Mouse (Mus musculus): ENCODE measurements around the gene Bin2. TPM values are rescaled to one million over a fixed set of nuclear protein-coding genes. Genes with fewer than 3 reads are reported as not detected.
A peak's percentile ranks its signal among the peaks of the same experiment; 100 is the strongest.

The Bin2 gene
- total and polyA plus RNA-seq, 3 experiments, result 51.4 to 89.9 (median 64.8) TPM

DNA sequence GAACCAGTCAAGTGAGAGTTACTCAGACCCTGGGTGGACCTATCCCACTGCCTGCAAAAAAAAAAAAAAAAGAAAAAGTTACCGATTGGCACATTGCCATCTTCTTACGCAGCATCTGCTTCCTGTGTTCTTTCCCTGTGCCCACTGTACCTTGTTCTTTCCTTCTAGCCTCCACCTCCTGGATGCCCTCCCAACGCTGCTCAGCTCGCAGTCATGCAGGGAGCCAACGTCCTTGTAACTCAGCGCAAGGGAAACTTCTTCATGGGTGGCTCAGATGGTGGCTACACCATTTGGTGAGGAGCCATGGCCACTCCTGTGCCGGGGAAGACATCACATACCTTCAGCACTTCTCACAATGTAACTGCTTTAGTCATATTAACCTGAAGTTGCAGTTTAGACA is 50.2 kb downstream of the Bin2 start:
- Histone ChIP-seq H3K9me3 (replicated peaks; ENCODE audit: low read length) (no peaks in the 10 kb centered on the region), H3K4me2 (ENCODE audit: insufficient read depth, low read depth, poor library complexity, severe bottlenecking) (no peak overlapping the region), H3K27me3 (replicated peaks) (no peaks in the 10 kb centered on the region), H3K27ac (ENCODE audit: insufficient read depth, low read depth) (no peak overlapping the region), H3K4me3 (replicated peaks in 1 of 3; ENCODE audit: low read depth in 2 of 3, low read length in 2 of 3, poor library complexity in 1 of 3) (no peak overlapping the region), H3K4me1 (ENCODE audit: control insufficient read depth in 1 of 2, insufficient read depth in 2 of 2) (peaks cover 7 to 12% of the 10 kb centered on the region in 2 experiments), H3K79me2 (replicated peaks; ENCODE audit: control insufficient read depth, extremely low read depth, insufficient read depth, poor library complexity, severe bottlenecking) (peaks cover 13% of the 10 kb centered on the region), H3K36me3 (replicated peaks in 1 of 2; ENCODE audit: control insufficient read depth in 1 of 2, insufficient read depth in 1 of 2, low read length in 1 of 2) (peaks cover 46 to 64% of the 10 kb centered on the region in 2 experiments), H3K9ac (ENCODE audit: insufficient read depth, low read depth) (no peak overlapping the region)
- DNase-seq (ENCODE audit: extremely low read depth), result no peak
- TF ChIP-seq CTCF (conservative IDR thresholded peaks at IDR 0.05 in 1 of 2, IDR thresholded peaks at IDR 0.05 in 1 of 2; ENCODE audit: low read depth in 2 of 2, low read length in 2 of 2) (no peak), SIN3A (IDR thresholded peaks at IDR 0.05; ENCODE audit: low read length) (no peak), USF2 (conservative IDR thresholded peaks at IDR 0.05; ENCODE audit: low read depth, low read length) (no peak), CHD2 (IDR thresholded peaks at IDR 0.05; ENCODE audit: low read length) (no peak), UBTF (IDR thresholded peaks at IDR 0.05; ENCODE audit: low read depth, low read length) (no peak)
- dilution Hi-C loops (cut with MboI; ENCODE audit: extremely low pct_ligation_motif_present, extremely low pct_unique_long_range_greater_than_20kb, low sequenced_read_pairs), result no loop called here
- in situ Hi-C loops (cut with MboI; ENCODE audit: low pct_ligation_motif_present, low pct_unique_long_range_greater_than_20kb, low sequenced_read_pairs), result no loop called here

- Histone ChIP-seq H3K9me3 (replicated peaks; ENCODE audit: low read length) (no peaks in the 10 kb centered on the region), H3K4me1 (ENCODE audit: control insufficient read depth in 1 of 2, insufficient read depth in 2 of 2) (peaks cover 11 to 23% of the 10 kb centered on the region in 2 experiments), H3K79me2 (replicated peaks; ENCODE audit: control insufficient read depth, extremely low read depth, insufficient read depth, poor library complexity, severe bottlenecking) (peaks cover 13% of the 10 kb centered on the region), H3K27me3 (replicated peaks) (no peaks in the 10 kb centered on the region), H3K4me3 (replicated peaks in 1 of 3; ENCODE audit: low read depth in 2 of 3, low read length in 2 of 3, poor library complexity in 1 of 3) (peak overlapping the region; percentile 79 to 97 (median 87)), H3K4me2 (ENCODE audit: insufficient read depth, low read depth, poor library complexity, severe bottlenecking) (peak overlapping the region; percentile 44), H3K9ac (ENCODE audit: insufficient read depth, low read depth) (peak overlapping the region; percentile 93), H3K36me3 (replicated peaks in 1 of 2; ENCODE audit: control insufficient read depth in 1 of 2, insufficient read depth in 1 of 2, low read length in 1 of 2) (peaks cover 33 to 45% of the 10 kb centered on the region in 2 experiments), H3K27ac (ENCODE audit: insufficient read depth, low read depth) (no peak overlapping the region)
- DNase-seq (ENCODE audit: extremely low read depth), result no peak
- in situ Hi-C loops (cut with MboI; ENCODE audit: low pct_ligation_motif_present, low pct_unique_long_range_greater_than_20kb, low sequenced_read_pairs), result no loop called here
- dilution Hi-C loops (cut with MboI; ENCODE audit: extremely low pct_ligation_motif_present, extremely low pct_unique_long_range_greater_than_20kb, low sequenced_read_pairs), result no loop called here
- TF ChIP-seq SIN3A (IDR thresholded peaks at IDR 0.05; ENCODE audit: low read length) (no peak), ETS1 (conservative IDR thresholded peaks at IDR 0.05; ENCODE audit: low read depth, low read length) (no peak), CHD2 (IDR thresholded peaks at IDR 0.05; ENCODE audit: low read length) (no peak), NRF1 (IDR thresholded peaks at IDR 0.05; ENCODE audit: low read depth, low read length) (no peak), ELF1 (IDR thresholded peaks at IDR 0.05; ENCODE audit: low read depth, low read length) (no peak), ZKSCAN1 (IDR thresholded peaks at IDR 0.05; ENCODE audit: borderline replicate concordance, low read depth, low read length) (no peak), MAX (IDR thresholded peaks at IDR 0.05; ENCODE audit: low read length) (no peak), MAZ (IDR thresholded peaks at IDR 0.05; ENCODE audit: low read depth, low read length) (no peak), ZC3H11A (IDR thresholded peaks at IDR 0.05; ENCODE audit: low read depth, low read length) (no peak), HCFC1 (IDR thresholded peaks at IDR 0.05; ENCODE audit: low read depth, low read length) (no peak), NELFE (IDR thresholded peaks at IDR 0.05; ENCODE audit: low read depth, low read length) (no peak), MXI1 (IDR thresholded peaks at IDR 0.05; ENCODE audit: low read depth, low read length) (no peak), CHD1 (IDR thresholded peaks at IDR 0.05; ENCODE audit: low read depth, low read length) (no peak), ZMIZ1 (IDR thresholded peaks at IDR 0.05; ENCODE audit: low read depth, low read length) (no peak), POLR2AphosphoS2 (IDR thresholded peaks at IDR 0.05; ENCODE audit: low read depth, low read length) (no peak), RCOR1 (conservative IDR thresholded peaks at IDR 0.05; ENCODE audit: low read depth, low read length) (no peak), PAX5 (IDR thresholded peaks at IDR 0.05; ENCODE audit: low read length) (no peak)
These were observed 53.1 kb downstream of the Bin2 start for GRCm38 (mm10) chr15:100616221-100616620.

All from CH12.LX (cell line).